Mouse (Mus musculus) heart, embryonic 13.5 days (tissue): ENCODE measurements around the gene Chd3. TPM values are rescaled to one million over a fixed set of nuclear protein-coding genes. Genes with fewer than 3 reads are reported as not detected.
A peak's percentile ranks its signal among the peaks of the same experiment; 100 is the strongest.

ENCODE experiments used
- ATAC-seq: fragments of 200-750 bp; cut with Nextera tagmentation; 2 replicates; pipeline ENCODE4 v1.8.0; 2017; ENCODE audit warnings: moderate TSS enrichment; ENCODE audit not compliant: insufficient number of reproducible peaks, low FRiP score, low TSS enrichment; ENCODE audit errors: extremely low read depth
- H3K27ac ChIP-seq: fragments of 300-500 bp; sonication (generic); replicated peaks from 2 replicates; pipeline ENCODE4 v1.5.1; 2015; ENCODE audit warnings: moderate library complexity, mild to moderate bottlenecking, inconsistent platforms
- H3K27me3 ChIP-seq: fragments of 300-500 bp; sonication (generic); replicated peaks from 2 replicates; pipeline ENCODE4 v1.6.1; 2015; ENCODE audit warnings: mild to moderate bottlenecking, inconsistent platforms
- H3K36me3 ChIP-seq: fragments of 300-500 bp; sonication (generic); 2 replicates; pipeline ENCODE4 v1.6.1; 2015; ENCODE audit warnings: mild to moderate bottlenecking, inconsistent platforms
- H3K4me1 ChIP-seq: fragments of 300-500 bp; sonication (generic); 2 replicates; pipeline ENCODE4 v1.6.1; 2015; ENCODE audit warnings: inconsistent platforms
- H3K4me2 ChIP-seq: fragments of 300-500 bp; sonication (generic); 2 replicates; pipeline ENCODE4 v1.6.1; 2015; ENCODE audit warnings: inconsistent platforms, mild to moderate bottlenecking, moderate library complexity
- H3K4me3 ChIP-seq: fragments of 300-500 bp; sonication (generic); 2 replicates; pipeline ENCODE4 v1.5.1; 2015; ENCODE audit warnings: moderate library complexity, mild to moderate bottlenecking, inconsistent platforms
- H3K9ac ChIP-seq: fragments of 300-500 bp; sonication (generic); 2 replicates; pipeline ENCODE4 v1.6.1; 2015; ENCODE audit warnings: inconsistent platforms, mild to moderate bottlenecking, moderate library complexity
- H3K9me3 ChIP-seq: fragments of 300-500 bp; sonication (generic); 2 replicates; pipeline ENCODE4 v1.6.1; 2016; ENCODE audit warnings: inconsistent platforms
- WGBS: fragments of 180-500 bp; shearing (Covaris S2); methylation state at CpG from one replicate; pipeline ENCODE4 v1.1.7; 2015; ENCODE audit warnings: mixed read lengths; 5-methylcytosine and 5-hydroxymethylcytosine counted together
- polyA plus RNA-seq: library from polyadenylated mRNA; unstranded; fragments of >200 nt; fragmentation: Nextera tagmentation; extraction: Ambion mirVana; gene quantifications from 2 replicates; pipeline ENCODE4 v1.2.1, GENCODE M21; 2015

Gene Chd3
- polyA plus RNA-seq, 1 experiment from 2014 or later: 18.8 TPM

DNA sequence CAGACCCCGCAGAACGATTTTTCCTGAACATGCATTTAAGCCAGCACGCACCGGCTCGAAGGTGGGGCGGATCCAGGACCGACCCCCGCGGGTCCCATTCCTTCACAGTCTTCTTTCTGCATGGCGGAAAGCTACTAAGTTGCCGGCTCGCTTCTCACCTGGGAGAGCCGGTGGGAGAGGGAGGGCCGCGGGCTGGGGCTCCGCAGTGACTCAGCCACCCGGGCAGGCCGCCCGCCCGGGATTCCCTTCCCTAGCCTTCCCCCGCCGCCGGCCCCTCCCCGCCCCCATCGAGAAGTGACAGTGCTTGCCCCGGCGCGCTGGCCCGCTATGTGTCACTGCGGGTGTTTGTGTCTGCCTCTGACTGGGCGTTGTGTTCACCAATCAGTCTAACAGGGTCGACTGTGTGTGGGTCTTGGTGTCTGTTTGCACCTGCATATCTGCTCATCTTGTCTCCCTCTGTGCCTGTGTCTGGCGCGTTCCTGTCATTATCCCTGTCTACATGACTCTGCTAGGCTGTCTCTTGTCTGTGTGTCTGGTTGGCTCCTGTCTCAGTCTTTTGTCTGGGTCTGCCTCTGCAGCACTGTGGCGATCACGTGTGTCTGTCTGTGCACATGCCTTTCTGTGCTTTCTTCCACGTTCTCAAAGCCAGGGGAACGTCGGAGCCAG lies 42.5 kb upstream of the Chd3 start:
- Histone ChIP-seq H3K36me3 (peaks cover 26% of the 10 kb centered on the region), H3K4me2 (peak overlapping the region; percentile 99), H3K4me1 (peaks cover 56% of the 10 kb centered on the region), H3K27me3 (no peaks in the 10 kb centered on the region), H3K9ac (peak overlapping the region; percentile 98), H3K4me3 (peak overlapping the region; percentile 70), H3K9me3 (no peaks in the 10 kb centered on the region), H3K27ac (peak overlapping the region; percentile 99)
- peak; percentile 46 for ATAC-seq
- under 1% methylated on average over 39 of the region's 39 CpGs for WGBS

DNA sequence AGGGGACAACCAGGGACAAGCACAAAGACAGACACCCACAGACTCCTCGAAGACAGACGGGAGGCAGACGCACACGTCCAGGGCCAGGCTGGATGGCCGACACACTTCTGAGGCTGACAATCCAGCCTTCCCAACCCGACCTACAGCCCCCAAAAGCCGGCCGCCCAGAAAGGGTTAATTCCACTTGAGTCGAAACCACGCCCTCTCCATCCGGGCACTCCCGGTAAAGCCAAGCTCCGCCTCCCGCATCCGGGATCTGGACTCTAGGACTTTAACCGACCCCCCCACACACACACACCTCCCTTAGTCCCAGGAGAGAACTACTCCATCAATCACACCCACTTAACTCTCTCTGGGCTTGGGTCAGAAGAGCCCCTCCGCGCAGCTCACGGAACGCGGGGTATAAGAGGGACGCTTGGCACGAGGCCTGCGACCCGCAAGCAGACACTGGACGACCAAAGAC lies 41.9 kb upstream of the Chd3 start:
- no peaks in the 10 kb centered on the region for H3K9me3 ChIP-seq
- under 1% methylated on average over 26 of the region's 26 CpGs for WGBS

DNA sequence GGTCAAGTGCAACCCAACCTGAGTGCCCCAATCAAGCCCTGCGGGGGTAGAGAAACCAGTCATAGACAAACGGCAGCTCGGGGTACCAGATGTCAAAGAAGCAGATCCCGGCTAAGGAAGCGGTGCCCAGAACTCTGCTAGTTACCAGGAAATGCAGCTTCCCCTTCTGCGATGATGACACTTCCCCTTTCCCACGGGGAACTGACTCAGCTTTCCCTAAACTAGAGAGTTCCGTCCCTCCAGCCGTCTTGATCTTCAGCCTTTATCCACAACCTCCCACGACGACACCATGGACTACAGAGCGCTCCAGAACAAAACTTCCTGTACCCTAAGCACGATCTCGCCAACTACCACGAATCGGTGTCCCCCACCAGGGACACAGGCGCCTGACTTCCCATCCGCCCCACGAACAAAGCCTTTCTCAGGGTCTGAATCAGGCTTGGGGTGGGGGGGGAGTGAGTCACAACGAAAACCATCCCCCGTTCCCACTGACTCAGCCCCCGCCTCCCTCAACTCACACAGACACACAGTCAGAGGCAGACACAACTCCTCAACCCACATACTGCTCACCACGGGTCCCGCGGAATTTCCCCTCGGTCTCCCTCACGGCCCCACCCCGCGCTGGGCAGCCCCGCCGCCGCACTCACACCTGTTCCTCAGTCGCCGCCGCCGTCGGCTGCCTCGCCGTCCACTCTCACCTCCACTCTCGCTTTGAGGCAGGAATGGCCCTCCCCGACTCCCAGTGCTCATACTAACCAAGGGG lies 41.3 kb upstream of the Chd3 start:
- Histone ChIP-seq H3K27me3 (no peaks in the 10 kb centered on the region), H3K9ac (peak overlapping the region; percentile 98), H3K9me3 (no peaks in the 10 kb centered on the region), H3K4me1 (peaks cover 52% of the 10 kb centered on the region), H3K27ac (peak overlapping the region; percentile 99), H3K4me2 (peak overlapping the region; percentile 99), H3K36me3 (peaks cover 38% of the 10 kb centered on the region), H3K4me3 (peak overlapping the region; percentile 70)
- WGBS: under 1% methylated on average over 41 of the region's 41 CpGs
- ATAC-seq: no peak; the same call in 1 of the 2 replicates

More for the DNA sequence above, 41.9 kb upstream of the Chd3 start:
- Histone ChIP-seq H3K36me3 (peaks cover 32% of the 10 kb centered on the region), H3K27ac (peak overlapping the region; percentile 99), H3K9ac (peak overlapping the region; percentile 98), H3K27me3 (no peaks in the 10 kb centered on the region), H3K4me1 (peaks cover 53% of the 10 kb centered on the region), H3K4me3 (peak overlapping the region; percentile 70), H3K4me2 (peak overlapping the region; percentile 99)
- ATAC-seq: peak; percentile 38

DNA sequence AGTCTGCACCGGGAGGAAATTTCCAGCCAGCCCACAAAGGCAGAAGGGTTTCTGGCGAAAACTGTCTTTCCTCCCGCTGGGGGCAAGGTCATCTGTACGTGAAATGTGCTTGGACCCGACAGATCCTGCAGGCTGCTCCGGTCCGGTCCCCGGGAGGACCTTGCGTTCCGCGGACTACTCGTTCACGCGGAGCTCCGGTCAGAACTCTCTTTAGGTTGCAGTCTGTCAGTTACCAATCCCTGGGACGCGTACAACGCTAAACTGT lies 40.8 kb upstream of the Chd3 start:
- H3K27me3 ChIP-seq: no peaks in the 10 kb centered on the region
- no peak for ATAC-seq
- peak overlapping the region; percentile 99 for H3K4me2 ChIP-seq
- H3K4me3 ChIP-seq: peak overlapping the region; percentile 70
- peaks cover 47% of the 10 kb centered on the region for H3K4me1 ChIP-seq
- H3K36me3 ChIP-seq: peaks cover 43% of the 10 kb centered on the region
- under 1% methylated on average over 18 of the region's 18 CpGs for WGBS
- H3K9ac ChIP-seq: peak overlapping the region; percentile 98
- no peaks in the 10 kb centered on the region for H3K9me3 ChIP-seq
- peak overlapping the region; percentile 99 for H3K27ac ChIP-seq

DNA sequence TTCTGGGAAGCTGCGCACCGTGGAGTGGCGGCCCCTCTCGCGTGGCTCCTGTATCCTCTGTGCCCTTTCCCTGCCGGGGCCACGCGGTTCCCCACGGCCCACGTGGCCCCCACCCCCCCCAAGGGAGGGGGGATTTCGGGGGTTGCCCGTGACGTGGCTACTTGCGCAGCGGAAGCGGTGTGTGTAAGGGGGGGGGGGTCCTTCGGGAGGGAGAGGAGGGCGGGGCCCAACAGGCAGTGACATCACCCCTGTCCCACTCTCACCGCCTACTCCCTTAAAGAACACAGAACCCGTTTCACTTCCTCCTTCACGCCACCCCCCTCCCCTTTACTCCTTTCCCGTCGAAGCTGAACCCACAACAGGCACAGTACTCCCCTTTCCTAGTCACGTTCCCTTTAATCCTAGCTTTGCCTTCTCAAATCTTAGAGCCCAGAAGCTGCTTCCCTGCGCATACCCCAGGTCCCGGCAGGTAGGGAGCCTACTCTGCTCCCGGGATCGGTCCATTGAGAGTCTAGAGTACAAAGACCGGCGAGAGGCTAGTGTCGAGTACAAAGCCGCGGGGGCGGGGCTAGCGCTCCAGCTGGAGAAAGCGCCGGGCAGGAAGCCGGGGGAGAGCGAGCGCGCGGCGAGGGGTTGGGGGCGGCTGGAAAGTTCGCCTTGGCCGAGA lies 40.3 kb upstream of the Chd3 start:
- H3K27ac ChIP-seq: peak overlapping the region; percentile 99
- peak overlapping the region; percentile 99 for H3K4me2 ChIP-seq
- H3K9ac ChIP-seq: peak overlapping the region; percentile 98
- 0 out of 2 replicates have a peak, but pooled peaks have one; percentile 9 for ATAC-seq
- no peaks in the 10 kb centered on the region for H3K9me3 ChIP-seq
- WGBS: under 1% methylated on average over 44 of the region's 46 CpGs
- H3K36me3 ChIP-seq: peaks cover 48% of the 10 kb centered on the region
- H3K4me3 ChIP-seq: peak overlapping the region; percentile 70
- no peaks in the 10 kb centered on the region for H3K27me3 ChIP-seq
- peaks cover 42% of the 10 kb centered on the region for H3K4me1 ChIP-seq

DNA sequence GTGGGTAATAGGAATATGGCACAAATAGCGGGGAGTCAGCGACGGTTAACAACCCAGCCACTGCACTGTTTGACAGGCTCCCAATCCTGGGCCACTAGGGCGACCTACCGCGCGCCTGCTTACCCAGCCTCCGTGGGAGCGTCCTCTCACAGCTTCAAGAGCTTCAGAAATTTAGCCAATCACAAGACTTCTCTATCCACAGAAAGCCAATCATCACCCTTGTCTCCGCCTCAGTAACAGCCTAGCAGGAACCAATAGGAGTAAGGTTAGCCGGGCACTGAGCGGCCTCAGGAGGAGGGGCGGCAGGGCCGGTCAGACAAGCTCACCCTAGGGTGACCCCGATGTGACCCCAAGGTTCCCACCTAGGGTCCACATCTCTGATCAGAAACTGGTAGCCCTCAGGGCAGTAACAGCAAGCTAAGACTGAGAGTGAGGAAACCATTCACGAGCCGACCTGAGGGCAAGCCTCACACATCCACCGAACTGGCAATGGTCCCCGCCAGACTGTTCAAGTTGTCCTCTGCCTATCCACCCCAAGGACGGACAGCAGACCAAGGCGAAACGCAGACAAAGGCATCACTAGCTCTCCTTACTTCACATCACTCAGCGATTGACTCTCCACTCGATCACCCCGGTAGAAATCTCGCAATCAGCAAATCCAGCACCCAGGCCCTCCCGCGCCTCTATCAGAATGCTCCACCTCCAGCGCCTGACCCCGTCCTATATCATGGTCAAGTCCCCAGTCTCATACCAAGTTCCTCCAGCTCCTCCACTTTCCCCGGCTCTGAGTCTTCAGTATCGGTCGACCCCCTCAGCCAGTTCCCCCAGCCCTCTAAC lies 39.6 kb upstream of the Chd3 start:
- peaks cover 34% of the 10 kb centered on the region for H3K4me1 ChIP-seq
- peak overlapping the region; percentile 99 for H3K4me2 ChIP-seq
- H3K4me3 ChIP-seq: peak overlapping the region; percentile 70
- no peaks in the 10 kb centered on the region for H3K9me3 ChIP-seq
- peak overlapping the region; percentile 98 for H3K9ac ChIP-seq
- ATAC-seq: peak; percentile 48; the same call in 1 of the 2 replicates
- peaks cover 56% of the 10 kb centered on the region for H3K36me3 ChIP-seq
- WGBS: under 1% methylated on average over 33 of the region's 33 CpGs
- peak overlapping the region; percentile 99 for H3K27ac ChIP-seq
- no peaks in the 10 kb centered on the region for H3K27me3 ChIP-seq

DNA sequence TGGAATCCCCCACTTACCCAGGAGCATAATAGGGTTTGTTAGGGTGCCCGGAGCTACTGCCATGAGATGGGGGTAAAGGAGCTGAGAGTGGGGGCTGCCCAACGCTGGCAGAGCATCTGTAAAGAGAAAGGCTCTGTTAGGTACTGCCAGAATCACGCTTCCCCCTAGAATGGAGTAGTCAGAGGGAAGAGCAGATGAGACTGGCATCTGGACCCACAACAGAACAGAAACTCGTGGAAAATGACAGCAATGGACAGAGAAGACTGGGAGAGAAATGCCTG lies 38.5 kb upstream of the Chd3 start:
- Histone ChIP-seq H3K4me2 (peak overlapping the region; percentile 99), H3K4me1 (peaks cover 24% of the 10 kb centered on the region), H3K9ac (peak overlapping the region; percentile 98), H3K36me3 (peaks cover 58% of the 10 kb centered on the region), H3K27me3 (no peaks in the 10 kb centered on the region), H3K27ac (no peak overlapping the region), H3K9me3 (no peaks in the 10 kb centered on the region), H3K4me3 (peak overlapping the region; percentile 70; the same call in 1 of the 2 replicates)
- 85% methylated on average over 4 of the region's 4 CpGs for WGBS
- no peak for ATAC-seq

DNA sequence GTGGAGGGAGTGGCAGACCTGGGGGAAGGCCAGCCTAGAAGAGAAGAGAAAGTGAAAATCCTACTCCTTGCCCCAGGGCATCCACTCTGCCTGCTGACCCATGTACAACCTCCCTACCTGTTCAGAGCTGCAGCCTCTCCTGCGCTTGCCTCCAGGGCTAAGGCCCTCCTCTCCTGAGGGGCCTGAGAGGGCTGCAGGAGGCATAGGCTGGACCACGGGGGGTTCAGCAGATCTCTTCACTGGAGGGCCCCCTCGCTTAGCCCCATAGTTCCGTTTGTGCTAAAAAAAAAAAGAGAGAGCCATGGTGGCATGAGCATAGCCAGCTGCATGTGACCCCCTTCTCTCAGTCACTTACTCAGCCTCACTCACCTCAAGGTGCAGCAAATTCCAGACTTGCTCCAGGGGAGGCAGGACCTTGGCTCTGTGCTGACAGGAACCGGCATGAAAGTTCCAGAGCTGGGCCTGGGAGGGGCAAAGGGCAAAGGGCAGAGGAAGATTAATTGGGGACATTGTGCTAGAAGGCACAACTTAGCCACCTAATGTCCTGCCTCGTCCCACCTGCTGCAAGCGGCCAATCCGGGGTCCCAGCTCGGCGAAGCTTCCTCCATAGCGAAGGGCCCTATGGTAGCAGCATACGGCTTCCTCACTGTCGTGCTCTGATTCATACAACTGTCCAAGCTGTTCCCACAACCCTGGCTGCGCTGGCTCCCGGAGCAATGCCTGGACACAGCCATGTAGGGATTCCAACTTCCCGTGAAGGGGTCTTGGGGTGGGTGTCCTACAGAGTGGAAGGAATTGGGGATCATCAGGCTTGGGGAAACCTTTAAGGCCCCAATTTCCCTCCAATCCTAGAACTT lies 37.9 kb upstream of the Chd3 start:
- peak overlapping the region; percentile 47 for H3K9ac ChIP-seq
- H3K36me3 ChIP-seq: peaks cover 61% of the 10 kb centered on the region
- H3K9me3 ChIP-seq: no peaks in the 10 kb centered on the region
- H3K4me2 ChIP-seq: peak overlapping the region; percentile 99; the same call in 1 of the 2 replicates
- no peak for ATAC-seq
- no peaks in the 10 kb centered on the region for H3K27me3 ChIP-seq
- 89% methylated on average over 16 of the region's 16 CpGs for WGBS
- H3K4me1 ChIP-seq: peaks cover 18% of the 10 kb centered on the region
- H3K27ac ChIP-seq: no peak overlapping the region
- no peak overlapping the region for H3K4me3 ChIP-seq

DNA sequence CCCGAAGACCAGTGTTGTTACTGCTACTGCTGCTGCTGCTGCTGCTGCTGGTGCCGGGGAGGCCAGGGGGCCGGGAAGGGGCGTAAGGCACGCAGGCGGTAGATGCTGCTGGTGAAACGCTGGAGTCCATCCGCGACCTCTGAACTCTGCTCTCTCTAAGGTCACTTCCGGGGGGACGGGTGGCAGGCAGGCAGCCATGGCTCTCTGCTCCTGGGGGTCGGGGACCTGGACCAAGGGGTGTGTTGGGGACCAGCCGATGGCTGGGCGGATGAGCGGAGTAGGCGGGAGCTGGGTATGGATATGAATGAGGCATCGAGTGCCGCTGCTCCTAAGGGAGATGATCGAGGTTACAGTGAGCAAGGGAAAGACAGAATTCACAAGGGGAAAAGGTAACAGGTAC lies 37.1 kb upstream of the Chd3 start:
- Histone ChIP-seq H3K27ac (no peak overlapping the region), H3K4me3 (no peak overlapping the region), H3K9ac (no peak overlapping the region), H3K4me2 (no peak overlapping the region), H3K27me3 (no peaks in the 10 kb centered on the region), H3K36me3 (peaks cover 69% of the 10 kb centered on the region), H3K9me3 (no peaks in the 10 kb centered on the region), H3K4me1 (peaks cover 17% of the 10 kb centered on the region)
- WGBS: 87% methylated on average over 19 of the region's 19 CpGs
- ATAC-seq: no peak

DNA sequence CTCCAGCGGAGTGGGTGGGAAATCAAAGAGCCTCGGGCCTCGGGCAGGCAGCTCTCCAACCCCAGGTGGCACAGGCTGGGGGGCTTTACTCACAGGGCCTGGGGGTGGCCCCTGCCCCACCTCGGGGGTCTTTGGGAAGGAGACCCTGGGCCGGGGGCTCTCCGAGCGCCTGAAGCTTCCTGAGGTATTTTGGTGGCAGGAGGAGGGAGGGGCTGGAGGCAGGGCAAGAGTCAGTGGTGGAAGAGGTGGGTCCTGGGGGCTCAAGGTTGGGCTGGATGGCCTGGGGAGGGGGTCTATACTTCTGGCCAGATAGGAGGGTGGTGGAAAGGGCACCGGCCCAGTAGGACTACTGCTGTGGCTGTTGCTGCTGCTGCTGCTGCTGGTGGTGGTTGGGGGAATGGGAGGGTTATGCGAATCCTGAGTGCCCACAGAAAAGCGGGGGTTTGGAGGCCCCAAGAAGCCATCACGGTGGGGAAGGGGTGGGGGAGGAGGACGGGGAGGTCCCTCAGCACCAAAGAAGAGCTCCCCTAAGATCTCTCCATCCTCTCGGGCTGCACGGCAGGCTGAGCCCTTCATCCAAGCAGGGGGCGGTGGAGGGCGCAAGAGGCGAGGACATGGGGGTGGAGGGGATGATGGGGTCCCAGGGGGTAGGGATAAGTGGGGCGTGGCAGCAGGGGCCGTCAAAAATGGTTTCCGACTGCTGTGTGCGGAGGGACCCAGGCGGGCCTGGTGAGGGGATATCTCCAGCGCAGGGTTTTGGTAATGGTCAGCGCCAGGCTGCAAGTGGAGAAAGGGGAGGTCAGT lies 36.4 kb upstream of the Chd3 start:
- Histone ChIP-seq H3K36me3 (peaks cover 76% of the 10 kb centered on the region), H3K9me3 (no peaks in the 10 kb centered on the region), H3K4me1 (peaks cover 24% of the 10 kb centered on the region), H3K4me3 (no peak overlapping the region), H3K27ac (no peak overlapping the region), H3K4me2 (no peak overlapping the region), H3K9ac (no peak overlapping the region), H3K27me3 (no peaks in the 10 kb centered on the region)
- WGBS: 85% methylated on average over 24 of the region's 24 CpGs
- no peak for ATAC-seq
